Mouse (Mus musculus) bone marrow, adult 2 months (tissue): Measurements from ENCODE around the gene Prl6a1. TPM values are rescaled to one million over a fixed set of nuclear protein-coding genes. Genes with fewer than 3 reads are reported as not detected.

Source experiments
- H3K27ac ChIP-seq: fragments of 200-500 bp; 2 replicates; pipeline ENCODE4 v1.5.1; 2012; ENCODE audit warnings: low read depth, mild to moderate bottlenecking, control low read depth, inconsistent platforms, low read length; ENCODE audit not compliant: control insufficient read depth, poor library complexity, insufficient read depth
- H3K4me1 ChIP-seq: fragments of 200-500 bp; 2 replicates; pipeline ENCODE4 v1.6.1; 2011; ENCODE audit warnings: low read length; ENCODE audit not compliant: control insufficient read depth, insufficient read depth
- H3K4me3 ChIP-seq: fragments of 200-500 bp; replicated peaks from 2 replicates; pipeline ENCODE3; 2011; ENCODE audit warnings: mild to moderate bottlenecking, low read depth, low read length, control low read depth; ENCODE audit not compliant: control insufficient read depth
- CTCF ChIP-seq: fragments of 200-500 bp; IDR thresholded peaks from 2 replicates; pipeline ENCODE4 v1.5.1; 2011; ENCODE audit warnings: low read length, control low read depth; ENCODE audit not compliant: control insufficient read depth, insufficient read depth
- POLR2A ChIP-seq: fragments of 200-500 bp; IDR thresholded peaks from 2 replicates; pipeline ENCODE4 v1.6.1; 2011; ENCODE audit warnings: low read depth, mild to moderate bottlenecking, control low read depth, low read length, borderline replicate concordance; ENCODE audit not compliant: control insufficient read depth
- WGBS: fragments of 180-500 bp; shearing (Covaris S2); methylation state at CpG from one replicate; pipeline ENCODE4 v1.1.7; 2018; 5-methylcytosine and 5-hydroxymethylcytosine counted together
- polyA plus RNA-seq: library from polyadenylated mRNA; stranded (reverse); fragments of >200 nt; gene quantifications from 2 replicates; pipeline ENCODE4 v1.2.4, GENCODE M21; 2011; ENCODE audit warnings: low replicate concordance; ENCODE audit not compliant: missing spikeins, insufficient read depth, insufficient read length

Gene Prl6a1
- polyA plus RNA-seq: not detected in 2 replicates

- no peak for TF ChIP-seq CTCF
- no peak for TF ChIP-seq POLR2A
- Histone ChIP-seq H3K4me1 (no peaks in the 10 kb centered on the region), H3K4me3 (no peak within 1 kb of the TSS), H3K27ac (no peak within 1 kb of the TSS)
- WGBS: 56% methylated on average over 7 of the region's 7 CpGs
Observed at GRCm38 (mm10) chr13:27312334-27313225, at the start of gene Prl6a1. Gene Prl6a1, plus strand, starts transcription at chr13:27312627.

GRCm38 (mm10) chr13:27334989-27335388, 22.6 kb downstream of the Prl6a1 start:
- WGBS: 67% methylated on average over 1 of the region's 1 CpGs
- no peak overlapping the region for H3K4me3 ChIP-seq
- no peak overlapping the region for H3K27ac ChIP-seq
- TF ChIP-seq POLR2A: no peak
- no peak for TF ChIP-seq CTCF
- H3K4me1 ChIP-seq: no peaks in the 10 kb centered on the region

GRCm38 (mm10) chr13:27342733-27343275, 30.4 kb downstream of the Prl6a1 start:
- 67% methylated on average over 3 of the region's 3 CpGs for WGBS
- Histone ChIP-seq H3K27ac (no peak overlapping the region), H3K4me3 (no peak overlapping the region), H3K4me1 (no peaks in the 10 kb centered on the region)
- TF ChIP-seq POLR2A: no peak
- TF ChIP-seq CTCF: no peak

- H3K4me3 ChIP-seq: no peak within 1 kb of the TSS
- 74% methylated on average over 2 of the region's 2 CpGs for WGBS
- H3K27ac ChIP-seq: no peak within 1 kb of the TSS
- no peak for TF ChIP-seq POLR2A
- TF ChIP-seq CTCF: no peak
- no peaks in the 10 kb centered on the region for H3K4me1 ChIP-seq
Observed at GRCm38 (mm10) chr13:27345373-27345772, 32.9 kb downstream of the Prl6a1 start, which contains the start of gene Prl8a2. Gene Prl8a2, plus strand, starts transcription at chr13:27345673.

Other genes starting within 250 kb of the Prl6a1 start
- not detected in 2 replicates for gene Prl3d1, start 218.4 kb upstream of the Prl6a1 start, polyA plus RNA-seq
- not detected in 2 replicates for gene Prl3d2, start 190.9 kb upstream of the Prl6a1 start, polyA plus RNA-seq
- not detected in 2 replicates for gene Prl3d3, start 155.8 kb upstream of the Prl6a1 start, polyA plus RNA-seq
- not detected in 2 replicates for gene Prl3c1, start 116.0 kb upstream of the Prl6a1 start, polyA plus RNA-seq
- not detected in 2 replicates for gene Prl3b1, start 70.8 kb upstream of the Prl6a1 start, polyA plus RNA-seq
- 1.3 TPM in 1 of 2 replicates, not detected in the other for gene Prl3a1, start 53.2 kb upstream of the Prl6a1 start, polyA plus RNA-seq
- gene Prl8a2, start 33.0 kb downstream of the Prl6a1 start, polyA plus RNA-seq: not detected in 2 replicates
- gene Prl2b1, start 78.2 kb downstream of the Prl6a1 start, polyA plus RNA-seq: not detected in 2 replicates
- gene Prl8a6, start 126.1 kb downstream of the Prl6a1 start, polyA plus RNA-seq: not detected in 2 replicates
- gene Prl8a8, start 200.6 kb downstream of the Prl6a1 start, polyA plus RNA-seq: not detected in 2 replicates